Mouse (Mus musculus) gastrocnemius, postnatal 14 days (tissue): ENCODE data around the gene Kcnip4. TPM values are rescaled to one million over a fixed set of nuclear protein-coding genes. Genes with fewer than 3 reads are reported as not detected.

Source experiments
- DNase-seq: peaks from one replicate; pipeline ENCODE4 v3.0.0; 2021; ENCODE audit warnings: mixed read lengths
- intact Hi-C: fragments of 180-260 bp; cut with DNase I; formaldehyde crosslinking; loops from one replicate; pipeline ENCODE4 v1.15.1; 2025; ENCODE audit warnings: low total_unique reads
- total RNA-seq, 2 experiments: library from RNA; stranded (reverse); gene quantifications; 2 replicates each; pipeline ENCODE4 v1.2.3; 2021

The Kcnip4 gene
- total RNA-seq, 2 experiments from 2014 or later, result 0.27 to 0.31 TPM

DNA sequence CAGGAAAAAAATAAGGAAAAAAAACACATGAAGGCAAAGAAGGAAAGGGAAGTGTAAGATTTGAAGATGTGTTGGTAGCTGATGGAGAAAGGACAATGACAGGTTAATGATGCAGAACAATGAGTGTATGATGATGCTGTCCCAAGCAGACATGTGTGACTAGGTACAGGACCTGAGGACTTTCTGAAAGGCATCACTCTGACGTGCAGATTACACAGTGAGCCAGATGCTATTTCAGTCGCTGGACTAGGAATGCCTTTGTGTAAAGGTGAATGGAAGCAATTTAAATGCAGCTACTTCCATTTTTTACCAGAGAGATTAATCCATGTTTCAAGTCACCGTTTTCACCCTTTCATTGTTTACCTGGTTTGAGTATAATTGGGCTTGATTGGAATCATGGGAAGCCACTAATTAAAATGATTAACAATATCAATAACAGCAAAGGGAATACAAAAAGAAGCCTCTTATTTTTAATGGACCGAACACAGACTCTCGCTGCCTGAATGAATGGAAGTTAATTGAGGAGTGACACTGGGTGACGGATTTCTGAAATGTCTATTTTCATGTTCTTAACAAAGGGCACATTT lies 483.4 kb downstream of the Kcnip4 start:
- DNase-seq, result no peak
- intact Hi-C loops, result no loop called here

GRCm38 (mm10) chr5:48997359-48997758 lies 527.3 kb downstream of the Kcnip4 start:
- intact Hi-C loops, result no loop called here

GRCm38 (mm10) chr5:48989145-48989659 lies 535.5 kb downstream of the Kcnip4 start:
- intact Hi-C loops, result no loop called here
- DNase-seq, result no peak

More at GRCm38 (mm10) chr5:48997359-48997758, 527.3 kb downstream of the Kcnip4 start:
- DNase-seq, result no peak

DNA sequence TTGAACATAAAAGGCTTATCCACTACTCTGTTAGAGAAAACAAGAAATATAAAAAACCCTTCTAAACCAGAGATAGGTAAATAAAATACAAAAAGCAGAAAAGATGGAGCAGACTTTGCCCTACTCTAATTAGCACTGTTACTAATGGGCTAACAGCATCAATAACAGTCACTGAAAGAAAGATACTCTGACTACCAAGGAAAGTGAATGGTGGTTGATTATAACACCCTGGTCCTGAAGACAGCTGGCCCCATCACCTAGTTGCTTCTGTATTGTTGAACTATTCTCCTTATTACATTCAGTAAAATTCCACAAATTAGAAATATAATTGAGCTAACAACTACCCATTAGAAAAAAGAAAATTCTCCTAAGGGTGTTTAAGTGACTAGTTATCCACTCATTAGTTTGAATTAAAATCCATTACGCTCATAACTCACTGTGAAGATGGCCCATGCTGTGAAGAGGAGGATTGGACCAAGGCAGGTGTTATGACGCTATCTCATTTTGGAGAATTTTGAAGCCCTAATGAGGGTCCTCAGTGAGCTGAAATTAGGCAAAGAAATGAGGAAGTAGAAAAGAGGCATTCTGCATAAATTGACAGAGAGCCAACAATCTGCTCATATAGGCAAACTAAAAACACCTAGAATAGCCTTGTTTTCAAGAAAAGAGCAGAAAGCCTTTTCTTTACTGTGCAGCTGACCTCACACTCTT lies 582.2 kb downstream of the Kcnip4 start:
- intact Hi-C loops, result no loop called here

DNA sequence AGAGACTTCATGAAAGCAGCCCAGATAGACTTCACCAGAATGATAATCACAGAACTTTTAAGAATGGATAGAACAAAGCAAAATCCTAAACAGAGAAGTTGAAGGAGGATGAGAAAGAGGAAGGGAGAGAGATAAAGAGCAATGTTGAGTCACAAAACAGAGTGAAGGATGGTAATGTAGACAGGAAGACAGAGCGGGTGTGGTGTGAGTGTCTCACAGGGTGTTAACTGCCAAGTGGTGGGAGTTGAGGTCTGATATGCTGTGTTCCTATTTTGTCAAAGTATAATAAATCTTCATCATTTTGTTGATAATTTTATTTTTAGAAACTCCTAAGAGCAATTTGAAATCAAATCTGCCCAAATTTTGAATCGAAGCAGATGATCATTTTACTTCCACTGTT lies 592.8 kb downstream of the Kcnip4 start:
- intact Hi-C loops, result no loop called here
- no peak for DNase-seq

More for the DNA sequence above, 582.2 kb downstream of the Kcnip4 start:
- no peak for DNase-seq

- intact Hi-C loops, result no loop called here
- no peak for DNase-seq
Measured at GRCm38 (mm10) chr5:48890216-48890615, 634.5 kb downstream of the Kcnip4 start.

DNA sequence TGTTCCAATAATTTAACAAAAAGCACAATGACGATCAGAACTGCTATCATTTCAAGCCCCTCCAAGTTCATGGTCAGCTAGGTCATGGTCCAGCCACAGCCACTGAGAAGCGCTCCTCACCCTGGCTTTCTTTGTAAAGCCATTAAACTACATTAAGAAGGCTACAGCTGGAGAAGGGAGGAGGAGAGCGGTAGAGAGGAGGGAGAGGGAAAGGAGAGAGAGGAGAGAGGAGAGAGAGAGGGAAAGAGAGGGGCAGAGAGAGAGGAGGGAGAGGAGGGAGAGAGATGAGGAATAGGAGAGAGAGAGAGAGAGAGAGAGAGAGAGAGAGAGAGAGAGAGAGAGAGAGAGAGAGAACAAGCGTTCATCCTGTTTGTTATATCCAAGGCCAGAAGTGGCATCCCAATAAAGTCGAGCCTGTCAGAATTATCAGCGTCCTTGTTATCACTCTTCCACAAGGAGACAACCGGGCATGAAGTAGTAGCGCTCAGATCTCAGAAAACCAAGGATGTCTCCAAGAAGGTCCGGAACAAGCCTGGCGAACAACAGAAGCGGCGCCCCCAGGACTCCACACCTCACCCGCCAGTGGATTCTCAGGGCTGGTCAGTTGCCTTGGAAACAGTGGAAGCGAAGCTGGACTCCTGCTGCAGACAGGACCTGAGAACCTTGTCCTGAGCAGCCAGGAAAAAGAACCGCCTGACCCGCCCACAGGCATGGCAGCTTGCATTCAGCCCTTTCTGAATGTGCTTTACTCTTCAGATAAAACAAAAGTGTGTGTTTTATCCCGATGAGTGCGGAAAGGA lies 635.1 kb downstream of the Kcnip4 start:
- DNase-seq, result no peak
- intact Hi-C loops, result no loop called here

GRCm38 (mm10) chr5:48878081-48878480 lies 646.6 kb downstream of the Kcnip4 start:
- DNase-seq, result no peak
- intact Hi-C loops, result no loop called here

GRCm38 (mm10) chr5:48864268-48864967 lies 660.3 kb downstream of the Kcnip4 start:
- DNase-seq, result no peak
- intact Hi-C loops, result no loop called here

DNA sequence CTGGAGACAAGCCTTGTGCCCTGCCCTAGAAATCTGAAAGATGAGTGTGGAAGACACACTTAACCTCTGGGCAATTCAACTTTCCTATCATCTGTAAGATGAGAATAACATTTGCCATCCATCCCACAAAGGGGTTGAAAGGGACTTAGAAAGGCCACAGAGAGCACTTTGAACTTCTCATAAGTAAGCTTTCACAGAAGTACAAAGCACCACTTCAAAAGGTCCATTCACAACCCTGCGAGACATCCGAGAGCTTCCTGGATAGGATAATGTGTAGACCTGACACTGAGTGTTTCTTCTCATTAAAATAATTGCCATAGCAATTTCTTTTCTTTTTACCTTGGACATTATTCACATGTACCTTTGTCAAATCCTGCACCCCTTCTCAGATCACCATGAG lies 683.7 kb downstream of the Kcnip4 start:
- no peak for DNase-seq
- intact Hi-C loops, result no loop called here

- DNase-seq, result no peak
- intact Hi-C loops, result no loop called here
Measured at GRCm38 (mm10) chr5:48795526-48795925, 729.2 kb downstream of the Kcnip4 start.

GRCm38 (mm10) chr5:48779376-48779775 lies 745.3 kb downstream of the Kcnip4 start:
- DNase-seq, result no peak
- intact Hi-C loops, result no loop called here

- intact Hi-C loops, result no loop called here
- DNase-seq, result no peak
Measured at GRCm38 (mm10) chr5:48748613-48749012, 776.1 kb downstream of the Kcnip4 start.

DNA sequence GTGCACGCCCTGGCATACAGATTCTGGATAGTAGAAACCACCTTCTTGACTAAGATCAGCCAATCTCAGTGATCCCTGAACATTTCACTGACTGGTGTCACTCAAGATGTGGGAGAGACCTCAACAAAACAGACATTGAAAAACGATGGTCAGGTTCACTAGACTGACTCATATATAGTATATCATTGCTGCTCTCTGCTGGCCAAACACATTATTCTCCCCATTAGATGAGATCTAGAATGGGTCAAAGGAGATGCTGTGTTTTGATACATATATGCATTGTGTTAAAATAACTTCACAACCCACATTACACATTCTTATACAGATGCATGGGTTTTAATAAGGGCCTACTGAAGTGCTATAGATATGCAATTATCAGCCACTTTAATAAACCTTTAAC lies 787.1 kb downstream of the Kcnip4 start:
- intact Hi-C loops, result no loop called here

DNA sequence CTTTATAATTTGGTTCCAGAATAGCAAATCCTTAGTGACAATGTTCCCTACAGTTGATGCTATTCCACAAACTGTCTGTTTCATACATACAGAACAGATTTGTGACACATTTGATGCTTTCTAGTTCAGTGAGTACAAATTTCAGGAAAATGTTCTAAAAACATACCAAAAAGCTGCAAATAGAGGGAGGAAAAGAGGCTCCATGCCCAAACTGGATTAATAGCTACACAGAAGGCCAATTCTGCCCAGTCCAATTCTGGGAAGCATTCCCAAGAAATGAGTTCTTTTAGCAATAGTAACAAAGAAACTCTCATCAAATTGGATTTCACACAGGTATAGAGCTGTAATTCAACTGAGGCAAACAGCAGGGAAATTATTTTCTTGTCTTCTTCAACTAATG lies 806.5 kb downstream of the Kcnip4 start:
- no peak for DNase-seq
- intact Hi-C loops, result no loop called here

More for the DNA sequence above, 787.1 kb downstream of the Kcnip4 start:
- no peak for DNase-seq

GRCm38 (mm10) chr5:48705997-48706396 lies 818.7 kb downstream of the Kcnip4 start:
- intact Hi-C loops, result no loop called here
- no peak for DNase-seq

GRCm38 (mm10) chr5:48687068-48687467 lies 837.6 kb downstream of the Kcnip4 start:
- intact Hi-C loops, result no loop called here
- no peak for DNase-seq

DNA sequence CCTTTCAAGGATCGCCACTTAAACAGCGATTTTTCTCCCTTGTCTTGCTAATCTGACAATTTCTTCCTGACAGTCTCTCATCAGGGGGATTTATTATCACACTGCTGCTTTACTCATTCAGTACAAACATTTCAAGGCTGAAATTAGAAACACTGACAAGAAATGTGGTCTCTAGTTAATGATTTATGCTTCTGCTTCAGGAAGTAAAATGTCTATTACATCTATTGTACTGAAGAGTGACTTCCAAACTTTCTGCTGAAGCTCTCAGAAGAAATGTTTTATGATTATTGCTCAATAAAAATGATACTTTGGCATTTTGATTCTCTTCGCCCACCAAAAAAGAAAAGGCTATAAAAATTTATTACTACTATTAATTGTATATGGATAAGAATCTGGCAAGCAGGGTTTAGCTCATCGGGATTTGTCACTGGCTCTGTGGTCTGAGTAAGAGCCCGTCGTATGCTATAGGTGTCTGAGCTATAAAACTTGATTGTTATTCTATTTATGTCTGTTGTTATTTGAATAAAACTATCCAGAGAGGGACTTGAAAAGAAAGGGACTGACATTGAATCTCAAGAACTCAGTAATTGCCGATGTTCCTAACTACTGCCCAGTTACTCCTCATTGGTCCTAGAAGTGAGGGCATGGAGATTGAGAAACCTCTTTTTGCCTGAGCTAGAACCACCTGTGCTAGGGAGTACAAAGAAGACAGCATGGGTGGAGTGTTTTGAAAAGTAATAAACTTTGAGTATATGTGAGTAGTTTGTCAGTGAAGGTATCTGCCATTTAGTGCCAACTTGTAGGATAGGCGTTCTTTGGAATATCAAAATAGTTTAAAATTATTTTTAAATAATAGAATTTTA lies 844.7 kb downstream of the Kcnip4 start:
- DNase-seq, result no peak
- intact Hi-C loops, result no loop called here

DNA sequence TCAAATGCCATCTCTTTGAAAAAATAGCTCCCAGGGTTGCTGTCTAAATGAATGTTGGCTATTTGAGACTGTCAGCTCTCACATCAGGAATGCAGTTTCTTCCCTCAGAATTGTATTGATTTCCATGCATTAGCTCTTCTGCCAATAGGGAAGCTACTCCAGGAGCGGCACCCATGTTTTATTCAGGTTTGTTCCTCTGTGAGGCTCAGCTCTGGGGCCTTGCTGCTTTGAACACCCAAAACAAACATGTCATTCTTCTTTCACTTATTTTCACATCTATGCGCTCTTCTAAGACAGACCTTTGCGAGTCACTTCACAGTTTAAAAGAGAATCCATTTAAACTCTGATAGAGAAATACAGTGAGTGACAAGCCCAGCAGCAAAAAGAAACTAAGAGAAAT lies 862.2 kb downstream of the Kcnip4 start:
- DNase-seq, result no peak
- intact Hi-C loops, result no loop called here
